ENCODE assay signal across 23 mouse cellular contexts in the genomic region with DNA sequence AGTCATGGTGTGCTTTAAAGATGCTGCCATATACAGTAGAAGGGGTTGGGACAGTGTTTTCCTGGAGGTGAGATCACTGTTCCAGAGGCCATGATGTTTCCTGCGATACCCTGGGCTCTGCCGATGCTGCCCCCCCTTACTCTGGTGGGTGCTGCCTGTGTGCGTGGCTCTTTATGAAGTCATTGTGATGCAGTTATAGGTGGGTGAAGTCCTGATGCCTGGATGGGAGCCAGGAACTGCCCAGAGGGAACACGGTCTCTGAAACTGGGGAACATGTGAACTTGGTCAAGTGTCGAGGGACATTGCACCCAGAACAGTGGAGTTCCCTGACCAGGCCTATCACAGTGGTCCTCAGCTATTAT.
"Had no signal": no experiment of that assay in that cellular context is flagged by ENCODE, and none has a peak within 500 bp of the region (broad histone marks: within the 10 kb centered on the region; RNA-seq: fewer than 3 reads in every experiment).

No protein-coding gene starts in this region.

- H3K4me3 ChIP-seq: heart, embryonic 13.5 days; heart, embryonic 15.5 days; hindbrain, embryonic 13.5 days; hindbrain, embryonic 15.5 days; kidney, embryonic 15.5 days; layer of hippocampus, adult 2 months; left cerebral cortex, adult 2 months; limb, embryonic 10.5 days; limb, embryonic 12.5 days had no signal

- ATAC-seq: hindbrain, postnatal 0 days; intestine, embryonic 16.5 days had no signal

- H3K9me3 ChIP-seq: heart, embryonic 13.5 days; heart, embryonic 15.5 days; hindbrain, embryonic 13.5 days; hindbrain, embryonic 15.5 days; kidney, embryonic 15.5 days; limb, embryonic 10.5 days; limb, embryonic 12.5 days had no signal

- H3K27me3 ChIP-seq: hindbrain, embryonic 15.5 days had no signal

- DNase-seq: gastrocnemius, postnatal 14 days; gastrocnemius, postnatal 36 days; heart, adult 11 months; heart, postnatal 14 days; heart, postnatal 36 days; kidney, adult 11 months; kidney, adult 2 months; kidney, adult 9 months; kidney, postnatal 14 days; kidney, postnatal 4 days had no signal

- H3K27ac ChIP-seq: heart, embryonic 15.5 days; hindbrain, embryonic 13.5 days; hindbrain, embryonic 15.5 days; hindbrain, postnatal 0 days; kidney, embryonic 15.5 days; kidney, postnatal 0 days; layer of hippocampus, adult 2 months; left cerebral cortex, adult 2 months; limb, embryonic 12.5 days had no signal

- H3K9ac ChIP-seq: heart, embryonic 13.5 days; heart, embryonic 15.5 days; hindbrain, embryonic 13.5 days; hindbrain, embryonic 15.5 days; kidney, embryonic 15.5 days; limb, embryonic 12.5 days had no signal

- H3K36me3 ChIP-seq: heart, embryonic 13.5 days; heart, embryonic 15.5 days; hindbrain, embryonic 13.5 days; hindbrain, embryonic 15.5 days; kidney, embryonic 15.5 days; limb, embryonic 10.5 days; limb, embryonic 12.5 days had no signal

- H3K4me2 ChIP-seq: heart, embryonic 11.5 days; heart, embryonic 13.5 days; heart, embryonic 15.5 days; hindbrain, embryonic 13.5 days; hindbrain, embryonic 15.5 days; kidney, embryonic 15.5 days; limb, embryonic 12.5 days had no signal
